Mouse (Mus musculus) G1E (cell line): ENCODE results near the gene Olfml1.

ENCODE experiments used
- CTCF ChIP-seq: IDR thresholded peaks from 2 replicates; pipeline ENCODE4 v1.5.1; 2012; ENCODE audit warnings: low read depth, low read length, inconsistent platforms, mixed read lengths
- GATA1 ChIP-seq: IDR thresholded peaks from 2 replicates; pipeline ENCODE4 v1.6.1; 2012; ENCODE audit warnings: borderline replicate concordance, low read length, inconsistent platforms, mixed read lengths
- GATA2 ChIP-seq: IDR thresholded peaks from 2 replicates; pipeline ENCODE4 v1.6.1; 2012; ENCODE audit warnings: low read depth, low read length, inconsistent platforms, borderline replicate concordance
- POLR2AphosphoS5 ChIP-seq: IDR thresholded peaks from 2 replicates; pipeline ENCODE4 v1.6.1; 2012; ENCODE audit warnings: low read depth, low read length, inconsistent platforms; ENCODE audit not compliant: insufficient replicate concordance
- TAL1 ChIP-seq: conservative IDR thresholded peaks from 2 replicates; pipeline ENCODE4 v1.6.1; 2012; ENCODE audit warnings: low read depth, low read length, inconsistent platforms, mixed read lengths

DNA sequence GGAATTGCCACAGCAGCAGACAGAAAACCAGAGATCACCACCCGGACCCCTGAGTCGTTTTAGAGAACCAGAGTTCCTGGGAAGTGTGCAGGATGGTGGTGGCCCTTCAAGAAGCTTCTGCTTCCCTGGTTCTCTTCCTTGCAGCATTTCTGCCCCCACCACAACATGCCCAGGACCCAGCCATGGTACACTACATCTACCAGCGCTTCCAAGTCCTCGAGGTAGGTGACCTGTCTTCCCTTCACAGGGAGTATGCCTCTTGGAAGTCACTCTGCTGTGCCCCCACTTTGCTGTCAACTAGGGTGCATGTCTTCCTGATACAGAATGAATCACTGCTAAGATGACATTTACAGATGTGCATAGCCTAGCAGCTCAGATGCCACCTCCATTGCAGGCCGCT, 428 bp downstream of the Olfml1 start:
- TF ChIP-seq GATA2 (no peak), CTCF (no peak), GATA1 (no peak), POLR2AphosphoS5 (no peak), TAL1 (no peak)
